Mouse (Mus musculus) kidney, adult 2 months (tissue): ENCODE results near the gene Tbx1. TPM values are rescaled to one million over a fixed set of nuclear protein-coding genes. Genes with fewer than 3 reads are reported as not detected.

Experiments used
- DNase-seq: peaks from one replicate; pipeline ENCODE4 v3.0.0; 2021
- H3K27ac ChIP-seq: fragments of 200-500 bp; 2 replicates; pipeline ENCODE4 v1.5.1; 2012; ENCODE audit warnings: low read depth, low read length, control low read depth, inconsistent platforms; ENCODE audit not compliant: insufficient read depth
- H3K27me3 ChIP-seq: fragments of 200-500 bp; replicated peaks from 2 replicates; pipeline ENCODE4 v1.6.1; 2012; ENCODE audit warnings: mild to moderate bottlenecking, moderate library complexity, low read length, inconsistent platforms; ENCODE audit not compliant: control insufficient read depth, insufficient read depth
- H3K36me3 ChIP-seq: fragments of 200-500 bp; 2 replicates; pipeline ENCODE4 v1.6.1; 2012; ENCODE audit warnings: mild to moderate bottlenecking, moderate library complexity, low read length, inconsistent platforms; ENCODE audit not compliant: control insufficient read depth, insufficient read depth
- H3K4me1 ChIP-seq: fragments of 200-500 bp; 2 replicates; pipeline ENCODE4 v1.6.1; 2011; ENCODE audit warnings: low read length; ENCODE audit not compliant: control insufficient read depth, insufficient read depth
- H3K4me3 ChIP-seq: fragments of 200-500 bp; 2 replicates; pipeline ENCODE4 v1.5.1; 2011; ENCODE audit warnings: mild to moderate bottlenecking, low read depth, low read length, control low read depth; ENCODE audit not compliant: insufficient read depth
- CTCF ChIP-seq: fragments of 200-500 bp; conservative IDR thresholded peaks from 2 replicates; pipeline ENCODE4 v1.5.1; 2011; ENCODE audit warnings: low read depth, mild to moderate bottlenecking, control low read depth, low read length, moderate library complexity, mixed read lengths; ENCODE audit not compliant: insufficient read depth, insufficient read length
- POLR2A ChIP-seq: fragments of 200-500 bp; IDR thresholded peaks from one replicate; pipeline ENCODE4 v1.6.1; 2011; ENCODE audit warnings: low read depth, low read length, control low read depth
- WGBS: fragments of 180-500 bp; shearing (Covaris S2); methylation state at CpG from one replicate; pipeline ENCODE4 v1.1.7; 2018; 5-methylcytosine and 5-hydroxymethylcytosine counted together
- polyA plus RNA-seq: library from polyadenylated mRNA; depleted of rRNA; stranded (reverse); fragments of >200 nt; gene quantifications from 2 replicates; pipeline ENCODE4 v1.2.3, GENCODE M21; 2012

Tbx1 gene
- polyA plus RNA-seq, 1 experiment = 1.7 TPM

- WGBS = 65% methylated on average over 7 of the region's 7 CpGs
- no peak overlapping the region for H3K4me3 ChIP-seq
- DNase-seq = no peak
- no peaks in the 10 kb centered on the region for H3K36me3 ChIP-seq
- no peak for TF ChIP-seq POLR2A
- TF ChIP-seq CTCF = no peak
- no peaks in the 10 kb centered on the region for H3K27me3 ChIP-seq
- no peaks in the 10 kb centered on the region for H3K4me1 ChIP-seq
- no peak overlapping the region for H3K27ac ChIP-seq
These were observed 40.7 kb upstream of the Tbx1 start for GRCm38 (mm10) chr16:18631141-18631540.

DNA sequence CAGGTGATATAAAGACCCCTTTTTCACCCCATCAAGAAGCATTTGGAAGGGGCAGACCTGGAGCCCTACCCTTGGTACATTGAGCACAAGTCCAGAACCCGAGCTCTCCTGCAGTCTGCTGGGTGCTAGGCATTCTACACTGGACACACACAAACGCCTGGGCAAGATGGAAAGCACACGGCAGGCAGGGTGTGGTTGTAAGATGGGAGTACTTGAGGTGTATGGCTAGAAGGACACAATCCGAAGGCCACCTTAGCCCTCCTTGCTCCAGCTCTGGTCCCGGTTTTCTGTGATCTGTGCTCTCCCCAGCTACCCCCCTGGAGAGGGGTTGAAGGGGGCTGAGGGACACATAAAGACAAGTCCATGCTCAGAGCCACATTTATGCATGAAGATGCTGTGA is 39.8 kb upstream of the Tbx1 start:
- WGBS = 74% methylated on average over 5 of the region's 5 CpGs
- H3K27ac ChIP-seq = no peak overlapping the region
- no peak overlapping the region for H3K4me3 ChIP-seq

GRCm38 (mm10) chr16:18629390-18630231 is 39.1 kb upstream of the Tbx1 start, which contains the start of gene Sept5:
Gene Sept5, minus strand, starts transcription at chr16:18629954.
- no peak within 1 kb of the TSS for H3K27ac ChIP-seq
- H3K36me3 ChIP-seq = no peaks in the 10 kb centered on the region
- peak within 1 kb of the TSS; percentile 65 for H3K4me3 ChIP-seq
- H3K4me1 ChIP-seq = no peaks in the 10 kb centered on the region
- WGBS = 1% methylated on average over 89 of the region's 93 CpGs
- peak; percentile 53 for DNase-seq
- no peak for TF ChIP-seq POLR2A
- TF ChIP-seq CTCF = no peak
- H3K27me3 ChIP-seq = no peaks in the 10 kb centered on the region; the same call in 1 of the 2 replicates

More for the DNA sequence above, 39.8 kb upstream of the Tbx1 start:
- Histone ChIP-seq H3K36me3 (no peaks in the 10 kb centered on the region), H3K4me1 (no peaks in the 10 kb centered on the region), H3K27me3 (no peaks in the 10 kb centered on the region; the same call in 1 of the 2 replicates)
- no peak for DNase-seq
- no peak for TF ChIP-seq CTCF
- no peak for TF ChIP-seq POLR2A

GRCm38 (mm10) chr16:18628948-18629340 is 38.5 kb upstream of the Tbx1 start:
- Histone ChIP-seq H3K36me3 (no peaks in the 10 kb centered on the region), H3K27ac (no peak overlapping the region), H3K4me3 (peak overlapping the region; percentile 65; the same call in 1 of the 2 replicates), H3K27me3 (no peaks in the 10 kb centered on the region; the same call in 1 of the 2 replicates), H3K4me1 (no peaks in the 10 kb centered on the region)
- TF ChIP-seq POLR2A = no peak
- no peak for DNase-seq
- 63% methylated on average over 2 of the region's 2 CpGs for WGBS

GRCm38 (mm10) chr16:18628206-18628947 is 37.9 kb upstream of the Tbx1 start:
- 89% methylated on average over 7 of the region's 7 CpGs for WGBS
- H3K27ac ChIP-seq = no peak overlapping the region
- TF ChIP-seq CTCF (no peak), POLR2A (no peak)

DNA sequence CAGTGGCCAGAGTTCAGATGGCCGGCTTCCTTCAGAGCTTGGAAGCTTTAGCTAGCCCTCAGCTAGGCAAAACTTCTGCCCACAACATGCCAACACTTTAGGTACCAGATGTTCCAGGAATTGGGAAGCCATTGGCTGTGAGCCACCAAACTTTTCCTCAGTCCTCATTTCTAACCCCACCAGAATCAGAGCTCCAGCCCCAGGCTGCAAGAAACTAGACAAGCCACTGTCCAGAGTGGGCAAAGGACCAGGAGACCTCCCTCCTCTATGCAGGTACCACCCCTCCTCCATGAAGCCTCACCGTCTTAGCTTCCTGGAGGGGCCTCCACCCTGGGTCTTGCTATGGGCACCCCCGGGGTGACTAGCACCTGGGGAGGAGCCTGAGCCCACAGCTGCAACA is 36.7 kb upstream of the Tbx1 start:
- H3K27me3 ChIP-seq = no peaks in the 10 kb centered on the region; the same call in 1 of the 2 replicates
- no peak for DNase-seq
- no peaks in the 10 kb centered on the region for H3K36me3 ChIP-seq
- no peaks in the 10 kb centered on the region for H3K4me1 ChIP-seq
- 62% methylated on average over 3 of the region's 3 CpGs for WGBS
- H3K27ac ChIP-seq = no peak overlapping the region
- no peak for TF ChIP-seq POLR2A
- no peak overlapping the region for H3K4me3 ChIP-seq

More at GRCm38 (mm10) chr16:18628206-18628947, 37.9 kb upstream of the Tbx1 start:
- no peaks in the 10 kb centered on the region for H3K4me1 ChIP-seq
- H3K27me3 ChIP-seq = no peaks in the 10 kb centered on the region; the same call in 1 of the 2 replicates
- H3K36me3 ChIP-seq = no peaks in the 10 kb centered on the region
- DNase-seq = no peak
- H3K4me3 ChIP-seq = no peak overlapping the region

- H3K27me3 ChIP-seq = no peaks in the 10 kb centered on the region; the same call in 1 of the 2 replicates
These were observed 36.0 kb upstream of the Tbx1 start, which contains the start of gene Gm49601 for GRCm38 (mm10) chr16:18626376-18626878. Gene Gm49601, minus strand, starts transcription at chr16:18626427.

More at GRCm38 (mm10) chr16:18626376-18626878, 36.0 kb upstream of the Tbx1 start, which contains the start of gene Gm49601:
- DNase-seq = peak; percentile 82
- peak within 1 kb of the TSS; percentile 36; the same call in 1 of the 2 replicates for H3K4me3 ChIP-seq
- H3K4me1 ChIP-seq = no peaks in the 10 kb centered on the region
- 1% methylated on average over 65 of the region's 65 CpGs for WGBS
- H3K36me3 ChIP-seq = no peaks in the 10 kb centered on the region
- TF ChIP-seq POLR2A (no peak), CTCF (peak; percentile 78)
- H3K27ac ChIP-seq = no peak within 1 kb of the TSS
